Mouse (Mus musculus) midbrain, embryonic 16.5 days (tissue): ENCODE measurements at regions not wholly inside any gene's neighbourhood (a gene's known extent, or its start where the extent isn't known, plus 50 kb on each side); places are given as distances from the start of the nearest gene placed in this dataset.

ENCODE experiments used
- ATAC-seq: fragments of 200-750 bp; cut with Nextera tagmentation; 2 replicates; pipeline ENCODE4 v1.8.0; 2017; ENCODE audit warnings: moderate TSS enrichment
- H3K27ac ChIP-seq: fragments of 300-500 bp; sonication (generic); 2 replicates; pipeline ENCODE4 v1.5.1; 2014; ENCODE audit warnings: mild to moderate bottlenecking, low read length, mixed read lengths
- H3K27me3 ChIP-seq: fragments of 300-500 bp; sonication (generic); 2 replicates; pipeline ENCODE4 v1.6.1; 2014; ENCODE audit warnings: low read depth, low read length, mixed read lengths; ENCODE audit not compliant: control insufficient read depth, insufficient read depth
- H3K36me3 ChIP-seq: fragments of 300-500 bp; sonication (generic); 2 replicates; pipeline ENCODE4 v1.6.1; 2014; ENCODE audit warnings: mild to moderate bottlenecking, low read length, moderate library complexity, mixed read lengths; ENCODE audit not compliant: control insufficient read depth, insufficient read depth
- H3K4me1 ChIP-seq: fragments of 300-500 bp; sonication (generic); 2 replicates; pipeline ENCODE4 v1.6.1; 2014; ENCODE audit warnings: mild to moderate bottlenecking, low read length, mixed read lengths; ENCODE audit not compliant: control insufficient read depth, insufficient read depth
- H3K4me2 ChIP-seq: fragments of 300-500 bp; sonication (generic); 2 replicates; pipeline ENCODE4 v1.6.1; 2014; ENCODE audit warnings: mild to moderate bottlenecking, low read length, mixed read lengths
- H3K4me3 ChIP-seq: fragments of 300-500 bp; sonication (generic); 2 replicates; pipeline ENCODE4 v1.5.1; 2014; ENCODE audit warnings: low read depth, mild to moderate bottlenecking, low read length, moderate library complexity, mixed read lengths
- H3K9ac ChIP-seq: fragments of 300-500 bp; sonication (generic); 2 replicates; pipeline ENCODE4 v1.6.1; 2014; ENCODE audit warnings: low read depth, low read length, mixed read lengths
- H3K9me3 ChIP-seq: fragments of 300-500 bp; sonication (generic); replicated peaks from 2 replicates; pipeline ENCODE4 v1.6.1; 2014; ENCODE audit warnings: mild to moderate bottlenecking, low read length, mixed read lengths; ENCODE audit not compliant: control insufficient read depth, poor library complexity, severe bottlenecking
- WGBS: fragments of 180-500 bp; shearing (Covaris S2); extraction: QIAGEN DNeasy Blood & Tissue Kit; methylation state at CpG from one replicate; pipeline ENCODE4 v1.1.7; 2014; 5-methylcytosine and 5-hydroxymethylcytosine counted together

- H3K4me3 ChIP-seq = no peak overlapping the region
- no peak for ATAC-seq
- peaks cover 2% of the 10 kb centered on the region; the same call in 1 of the 2 replicates for H3K4me1 ChIP-seq
- no peak overlapping the region for H3K9ac ChIP-seq
- no peaks in the 10 kb centered on the region for H3K36me3 ChIP-seq
- H3K27ac ChIP-seq = no peak overlapping the region
- 91% methylated on average over 7 of the region's 7 CpGs for WGBS
- H3K4me2 ChIP-seq = no peak overlapping the region
- H3K27me3 ChIP-seq = no peaks in the 10 kb centered on the region
- no peaks in the 10 kb centered on the region for H3K9me3 ChIP-seq
These were observed 304.9 kb upstream of the Negr1 start for GRCm38 (mm10) chr3:156256719-156257118.

- no peaks in the 10 kb centered on the region for H3K4me1 ChIP-seq
- ATAC-seq = no peak
- no peak overlapping the region for H3K9ac ChIP-seq
- H3K4me2 ChIP-seq = no peak overlapping the region
- no peaks in the 10 kb centered on the region for H3K9me3 ChIP-seq
- no peak overlapping the region for H3K27ac ChIP-seq
- H3K4me3 ChIP-seq = no peak overlapping the region
- 92% methylated on average over 6 of the region's 6 CpGs for WGBS
- H3K36me3 ChIP-seq = no peaks in the 10 kb centered on the region
- no peaks in the 10 kb centered on the region for H3K27me3 ChIP-seq
These were observed 296.9 kb upstream of the Negr1 start for GRCm38 (mm10) chr3:156264654-156265053.

- no peak overlapping the region for H3K27ac ChIP-seq
- H3K4me1 ChIP-seq = no peaks in the 10 kb centered on the region
- no peaks in the 10 kb centered on the region for H3K27me3 ChIP-seq
- H3K4me2 ChIP-seq = no peak overlapping the region
- H3K36me3 ChIP-seq = no peaks in the 10 kb centered on the region
- no peak for ATAC-seq
- H3K9me3 ChIP-seq = no peaks in the 10 kb centered on the region
- H3K4me3 ChIP-seq = no peak overlapping the region
- H3K9ac ChIP-seq = no peak overlapping the region
- 48% methylated on average over 4 of the region's 4 CpGs for WGBS
These were observed 293.9 kb upstream of the Negr1 start for GRCm38 (mm10) chr3:156267727-156268126.

GRCm38 (mm10) chr3:156299984-156300770, 261.4 kb upstream of the Negr1 start:
- 60% methylated on average over 3 of the region's 3 CpGs for WGBS
- Histone ChIP-seq H3K27ac (no peak overlapping the region), H3K4me1 (0 out of 2 replicates have a peak, but pooled peaks cover 3% of the 10 kb centered on the region), H3K9me3 (no peaks in the 10 kb centered on the region), H3K27me3 (no peaks in the 10 kb centered on the region), H3K4me3 (no peak overlapping the region), H3K4me2 (no peak overlapping the region), H3K9ac (no peak overlapping the region), H3K36me3 (no peaks in the 10 kb centered on the region)
- peak; percentile 80 for ATAC-seq

- Histone ChIP-seq H3K4me2 (no peak overlapping the region), H3K4me3 (no peak overlapping the region), H3K27ac (no peak overlapping the region), H3K9ac (no peak overlapping the region), H3K9me3 (no peaks in the 10 kb centered on the region), H3K4me1 (0 out of 2 replicates have a peak, but pooled peaks cover 3% of the 10 kb centered on the region), H3K27me3 (no peaks in the 10 kb centered on the region), H3K36me3 (no peaks in the 10 kb centered on the region)
- 0 out of 2 replicates have a peak, but pooled peaks have one; percentile 66 for ATAC-seq
- 51% methylated on average over 1 of the region's 1 CpGs for WGBS
These were observed 260.3 kb upstream of the Negr1 start for GRCm38 (mm10) chr3:156301302-156301701.

- Histone ChIP-seq H3K4me2 (no peak overlapping the region), H3K27ac (no peak overlapping the region), H3K4me3 (no peak overlapping the region), H3K36me3 (no peaks in the 10 kb centered on the region), H3K9me3 (no peaks in the 10 kb centered on the region), H3K4me1 (0 out of 2 replicates have a peak, but pooled peaks cover 3% of the 10 kb centered on the region), H3K27me3 (no peaks in the 10 kb centered on the region), H3K9ac (no peak overlapping the region)
- ATAC-seq = peak; percentile 47; the same call in 1 of the 2 replicates
- WGBS = 65% methylated on average over 3 of the region's 3 CpGs
These were observed 259.8 kb upstream of the Negr1 start for GRCm38 (mm10) chr3:156301745-156302144.

GRCm38 (mm10) chr3:156304174-156304573, 257.4 kb upstream of the Negr1 start:
- H3K4me1 ChIP-seq = 0 out of 2 replicates have a peak, but pooled peaks cover 3% of the 10 kb centered on the region
- WGBS = 4% methylated on average over 4 of the region's 4 CpGs
- H3K27me3 ChIP-seq = no peaks in the 10 kb centered on the region

GRCm38 (mm10) chr3:156305064-156305463, 256.5 kb upstream of the Negr1 start:
- no peaks in the 10 kb centered on the region for H3K9me3 ChIP-seq
- H3K9ac ChIP-seq = no peak overlapping the region
- 0 out of 2 replicates have a peak, but pooled peaks have one; percentile 50 for ATAC-seq
- no peaks in the 10 kb centered on the region for H3K27me3 ChIP-seq
- no peaks in the 10 kb centered on the region for H3K36me3 ChIP-seq
- no peak overlapping the region for H3K4me3 ChIP-seq
- 0 out of 2 replicates have a peak, but pooled peaks cover 3% of the 10 kb centered on the region for H3K4me1 ChIP-seq
- no peak overlapping the region for H3K27ac ChIP-seq
- no peak overlapping the region for H3K4me2 ChIP-seq

More at GRCm38 (mm10) chr3:156304174-156304573, 257.4 kb upstream of the Negr1 start:
- Histone ChIP-seq H3K4me3 (no peak overlapping the region), H3K9ac (no peak overlapping the region), H3K36me3 (no peaks in the 10 kb centered on the region), H3K27ac (no peak overlapping the region), H3K9me3 (no peaks in the 10 kb centered on the region), H3K4me2 (no peak overlapping the region)
- no peak for ATAC-seq

- no peaks in the 10 kb centered on the region for H3K9me3 ChIP-seq
- no peak overlapping the region for H3K4me3 ChIP-seq
- no peak overlapping the region for H3K4me2 ChIP-seq
- WGBS = 76% methylated on average over 6 of the region's 6 CpGs
- ATAC-seq = no peak
- no peaks in the 10 kb centered on the region for H3K4me1 ChIP-seq
- no peak overlapping the region for H3K9ac ChIP-seq
- H3K36me3 ChIP-seq = no peaks in the 10 kb centered on the region
- H3K27ac ChIP-seq = no peak overlapping the region
- no peaks in the 10 kb centered on the region for H3K27me3 ChIP-seq
These were observed 226.4 kb upstream of the Negr1 start for GRCm38 (mm10) chr3:156335033-156335793.
